Mouse (Mus musculus) telencephalon, adult 2 months (tissue): ENCODE measurements at regions not wholly inside any gene's neighbourhood (a gene's known extent, or its start where the extent isn't known, plus 50 kb on each side); places are given as distances from the start of the nearest gene placed in this dataset.

ENCODE experiments used
- DNase-seq: peaks from one replicate; pipeline ENCODE4 v3.0.0-alpha.2; 2011; ENCODE audit warnings: low read depth, low spot score

GRCm38 (mm10) chr3:111633586-111633985 lies 1382.8 kb upstream of the Prmt6 start:
- DNase-seq, result peak; percentile 6
